Mouse (Mus musculus) CH12.LX (cell line): ENCODE measurements at regions not wholly inside any gene's neighbourhood (a gene's known extent, or its start where the extent isn't known, plus 50 kb on each side); places are given as distances from the start of the nearest gene placed in this dataset.

Source experiments
- DNase-seq: peaks from one replicate; pipeline ENCODE4 v3.0.0-alpha.2; 2013; ENCODE audit errors: extremely low read depth
- H3K27ac ChIP-seq: 2 replicates; pipeline ENCODE4 v1.5.1; 2012; ENCODE audit warnings: low read depth, mild to moderate bottlenecking, control low read depth, moderate library complexity; ENCODE audit not compliant: insufficient read depth
- H3K27me3 ChIP-seq: replicated peaks from 2 replicates; pipeline ENCODE3; 2012; ENCODE audit warnings: inconsistent platforms
- H3K36me3 ChIP-seq, 2 experiments: replicated peaks in 1 of 2; 2 replicates each; pipeline versions ENCODE3 to v1.6.1; 2012; ENCODE audit warnings: inconsistent platforms in 1 of 2, low read length in 1 of 2, mild to moderate bottlenecking in 1 of 2, mixed read lengths in 1 of 2, moderate library complexity in 1 of 2; ENCODE audit not compliant: control insufficient read depth in 1 of 2, insufficient read depth in 1 of 2
- H3K4me1 ChIP-seq, 2 experiments: 2 replicates each; pipeline ENCODE4 v1.6.1; 2012; ENCODE audit warnings: inconsistent platforms in 1 of 2, moderate library complexity in 1 of 2; ENCODE audit not compliant: insufficient read depth in 2 of 2, control insufficient read depth in 1 of 2
- H3K4me2 ChIP-seq: 2 replicates; pipeline ENCODE4 v1.6.1; 2012; ENCODE audit warnings: low read depth, mild to moderate bottlenecking, control low read depth; ENCODE audit not compliant: poor library complexity, insufficient read depth, severe bottlenecking
- H3K4me3 ChIP-seq, 3 experiments: fragments of 150-350 bp in 1 of 3; sonication (generic) in 1 of 3; replicated peaks in 1 of 3; 2 replicates each; pipeline versions ENCODE3 to v1.5.1; 2011 to 2012; ENCODE audit warnings: low read depth in 2 of 3, low read length in 2 of 3, mild to moderate bottlenecking in 2 of 3, moderate library complexity in 2 of 3, control low read depth in 1 of 3, improper control_type of control experiment in 1 of 3, inconsistent platforms in 1 of 3, mixed read lengths in 1 of 3; ENCODE audit not compliant: poor library complexity in 1 of 3
- H3K79me2 ChIP-seq: replicated peaks from 2 replicates; pipeline ENCODE4 v1.6.1; 2012; ENCODE audit warnings: mild to moderate bottlenecking, moderate library complexity; ENCODE audit not compliant: control insufficient read depth, poor library complexity, insufficient read depth, severe bottlenecking; ENCODE audit errors: extremely low read depth
- H3K9ac ChIP-seq: 2 replicates; pipeline ENCODE4 v1.6.1; 2012; ENCODE audit warnings: low read depth, mild to moderate bottlenecking, control low read depth, moderate library complexity; ENCODE audit not compliant: insufficient read depth
- H3K9me3 ChIP-seq: replicated peaks from 2 replicates; pipeline ENCODE3; 2012; ENCODE audit warnings: low read length, inconsistent platforms, mixed read lengths
- BHLHE40 ChIP-seq: IDR thresholded peaks from 2 replicates; pipeline ENCODE4 v1.6.1; 2011; ENCODE audit warnings: mild to moderate bottlenecking, low read depth, low read length, improper control_type of control experiment
- CTCF ChIP-seq, 2 experiments: IDR thresholded peaks in 1 of 2; conservative IDR thresholded peaks in 1 of 2; 2 replicates each; pipeline ENCODE4 v1.5.1; 2011 to 2012; ENCODE audit warnings: low read depth in 2 of 2, low read length in 2 of 2, improper control_type of control experiment in 1 of 2, inconsistent platforms in 1 of 2, mild to moderate bottlenecking in 1 of 2, moderate library complexity in 1 of 2
- E2F4 ChIP-seq: IDR thresholded peaks from 2 replicates; pipeline ENCODE4 v1.6.1; 2011; ENCODE audit warnings: low read depth, low read length, improper control_type of control experiment; ENCODE audit not compliant: insufficient replicate concordance
- EP300 ChIP-seq: IDR thresholded peaks from 2 replicates; pipeline ENCODE4 v1.6.1; 2011; ENCODE audit warnings: low read length, improper control_type of control experiment
- ETS1 ChIP-seq: conservative IDR thresholded peaks from 2 replicates; pipeline ENCODE4 v1.6.1; 2012; ENCODE audit warnings: low read depth, mild to moderate bottlenecking, inconsistent platforms, low read length, improper control_type of control experiment, moderate library complexity
- GABPA ChIP-seq: IDR thresholded peaks from 2 replicates; pipeline ENCODE4 v1.6.1; 2012; ENCODE audit warnings: low read depth, low read length, improper control_type of control experiment, inconsistent platforms; ENCODE audit not compliant: insufficient replicate concordance
- IRF4 ChIP-seq: IDR thresholded peaks from 2 replicates; pipeline ENCODE4 v1.6.1; 2014; ENCODE audit warnings: low read depth, mild to moderate bottlenecking, inconsistent platforms, low read length, improper control_type of control experiment
- JUN ChIP-seq: IDR thresholded peaks from 2 replicates; pipeline ENCODE4 v1.6.1; 2011; ENCODE audit warnings: low read depth, mild to moderate bottlenecking, low read length, improper control_type of control experiment, moderate library complexity; ENCODE audit not compliant: insufficient read depth
- MAX ChIP-seq: IDR thresholded peaks from 2 replicates; pipeline ENCODE4 v1.6.1; 2011; ENCODE audit warnings: low read length, improper control_type of control experiment
- MAZ ChIP-seq: IDR thresholded peaks from 2 replicates; pipeline ENCODE4 v1.6.1; 2012; ENCODE audit warnings: low read depth, mild to moderate bottlenecking, inconsistent platforms, low read length, improper control_type of control experiment, moderate library complexity
- MEF2A ChIP-seq: IDR thresholded peaks from 2 replicates; pipeline ENCODE4 v1.6.1; 2014; ENCODE audit warnings: low read depth, mild to moderate bottlenecking, inconsistent platforms, low read length, improper control_type of control experiment, borderline replicate concordance
- MYC ChIP-seq: IDR thresholded peaks from 2 replicates; pipeline ENCODE4 v1.6.1; 2011; ENCODE audit warnings: low read depth, mild to moderate bottlenecking, improper control_type of control experiment, low read length
- PAX5 ChIP-seq: IDR thresholded peaks from 2 replicates; pipeline ENCODE4 v1.6.1; 2012; ENCODE audit warnings: low read length, inconsistent platforms, mixed read lengths
- POLR2A ChIP-seq: IDR thresholded peaks from 2 replicates; pipeline ENCODE4 v1.6.1; 2011; ENCODE audit warnings: low read depth, mild to moderate bottlenecking, improper control_type of control experiment, low read length
- RAD21 ChIP-seq: IDR thresholded peaks from 2 replicates; pipeline ENCODE4 v1.6.1; 2011; ENCODE audit warnings: low read depth, mild to moderate bottlenecking, low read length, improper control_type of control experiment, moderate library complexity
- RCOR1 ChIP-seq: conservative IDR thresholded peaks from 2 replicates; pipeline ENCODE4 v1.6.1; 2012; ENCODE audit warnings: low read depth, mild to moderate bottlenecking, inconsistent platforms, low read length, improper control_type of control experiment
- SIN3A ChIP-seq: IDR thresholded peaks from 2 replicates; pipeline ENCODE4 v1.6.1; 2012; ENCODE audit warnings: low read length, improper control_type of control experiment, inconsistent platforms
- TBP ChIP-seq: conservative IDR thresholded peaks from 2 replicates; pipeline ENCODE4 v1.6.1; 2011; ENCODE audit warnings: low read depth, low read length, improper control_type of control experiment
- TCF12 ChIP-seq: IDR thresholded peaks from 2 replicates; pipeline ENCODE4 v1.6.1; 2014; ENCODE audit warnings: low read depth, mild to moderate bottlenecking, inconsistent platforms, low read length, improper control_type of control experiment
- UBTF ChIP-seq: IDR thresholded peaks from 2 replicates; pipeline ENCODE4 v1.6.1; 2012; ENCODE audit warnings: low read depth, mild to moderate bottlenecking, inconsistent platforms, low read length, improper control_type of control experiment, moderate library complexity
- USF1 ChIP-seq: IDR thresholded peaks from 2 replicates; pipeline ENCODE4 v1.6.1; 2014; ENCODE audit warnings: low read depth, mild to moderate bottlenecking, inconsistent platforms, low read length, improper control_type of control experiment
- USF2 ChIP-seq: conservative IDR thresholded peaks from 2 replicates; pipeline ENCODE4 v1.6.1; 2011; ENCODE audit warnings: low read depth, low read length, improper control_type of control experiment
- ZKSCAN1 ChIP-seq: IDR thresholded peaks from 2 replicates; pipeline ENCODE4 v1.6.1; 2012; ENCODE audit warnings: low read depth, inconsistent platforms, low read length, improper control_type of control experiment, borderline replicate concordance
- dilution Hi-C: fragments of 300-500 bp; cut with MboI; formaldehyde crosslinking; loops from 2 replicates; pipeline ENCODE4 v1.14.3; 2020; ENCODE audit warnings: low sequenced_read_pairs; ENCODE audit not compliant: extremely low pct_unique_long_range_greater_than_20kb, extremely low pct_ligation_motif_present
- in situ Hi-C: fragments of 300-500 bp; cut with MboI; formaldehyde crosslinking; loops from 3 replicates; pipeline ENCODE4 v1.14.3; 2019; ENCODE audit warnings: low sequenced_read_pairs, low pct_ligation_motif_present, low pct_unique_long_range_greater_than_20kb, mixed read lengths

- no peaks in the 10 kb centered on the region for H3K36me3 ChIP-seq
- no peaks in the 10 kb centered on the region for H3K9me3 ChIP-seq
- H3K27ac ChIP-seq: no peak overlapping the region
- H3K4me1 ChIP-seq: no peaks in the 10 kb centered on the region
- dilution Hi-C loops (no loop called here), in situ Hi-C loops (no loop called here)
- H3K79me2 ChIP-seq: no peaks in the 10 kb centered on the region
- H3K4me3 ChIP-seq: no peak overlapping the region
- DNase-seq: no peak
- peaks cover 65% of the 10 kb centered on the region for H3K27me3 ChIP-seq
- H3K9ac ChIP-seq: no peak overlapping the region
- TF ChIP-seq PAX5 (no peak), TBP (no peak), ZKSCAN1 (no peak), SIN3A (no peak), USF2 (no peak), ETS1 (no peak), EP300 (no peak), MAX (no peak), JUN (no peak), RCOR1 (no peak), RAD21 (no peak)
- H3K4me2 ChIP-seq: no peak overlapping the region
These were observed 77.6 kb upstream of the Fam78b start for GRCm38 (mm10) chr1:166923713-166923975.

GRCm38 (mm10) chr1:166924126-166924525, 77.1 kb upstream of the Fam78b start:
- Histone ChIP-seq H3K27me3 (peaks cover 62% of the 10 kb centered on the region), H3K4me1 (no peaks in the 10 kb centered on the region), H3K9me3 (no peaks in the 10 kb centered on the region), H3K36me3 (no peaks in the 10 kb centered on the region), H3K27ac (no peak overlapping the region), H3K4me3 (no peak overlapping the region), H3K4me2 (no peak overlapping the region), H3K9ac (no peak overlapping the region), H3K79me2 (no peaks in the 10 kb centered on the region)
- TF ChIP-seq MAZ (no peak), MEF2A (no peak), IRF4 (no peak), GABPA (no peak), PAX5 (no peak), E2F4 (no peak), TCF12 (no peak), UBTF (no peak), BHLHE40 (no peak), USF1 (no peak), MYC (no peak), POLR2A (no peak), CTCF (conservative IDR thresholded peaks at IDR 0.05 in 1 of 2, IDR thresholded peaks at IDR 0.05 in 1 of 2; ENCODE audit: low read depth in 2 of 2, low read length in 2 of 2) (no peak)
- in situ Hi-C loops (no loop called here), dilution Hi-C loops (no loop called here)
- no peak for DNase-seq
